Mouse (Mus musculus) gastrocnemius, postnatal 36 days (tissue): ENCODE results near the gene Ift80. TPM values are rescaled to one million over a fixed set of nuclear protein-coding genes. Genes with fewer than 3 reads are reported as not detected.

Source experiments
- microRNA-seq, 2 experiments: library from miRNA; unstranded; fragments of <30 nt; microRNA quantifications; one replicate each; pipeline ENCODE4 v1.2.0; 2021
- total RNA-seq, 2 experiments: library from RNA; stranded (reverse); gene quantifications; 2 replicates each; pipeline ENCODE4 v1.2.3; 2021

Ift80 gene
- total RNA-seq, 2 experiments from 2014 or later = 2.6 to 3.9 TPM

Small RNA genes lying within 50 kb of the gene (microRNA-seq; reads per million reads assigned to microRNA genes)
- gene Mir15b (460 to 1,040 reads per million in 2 experiments), gene Mir16-2 (311 to 317 reads per million in 2 experiments)

Other genes starting within 250 kb of the Ift80 start
- not detected for gene 1110032F04Rik, start 135.0 kb downstream of the Ift80 start, total RNA-seq
- 1 to 10 TPM; 7.6 to 9.0 TPM for gene Smc4, start 168 bp upstream of the Ift80 start, total RNA-seq
- gene Trim59, start 40.2 kb upstream of the Ift80 start, total RNA-seq = 1 to 10 TPM in 1 of 2 experiments, under 1 TPM in 1; 0.91 to 1.4 TPM
- 100 to 1,000 TPM; 103 to 111 TPM for gene Kpna4, start 122.5 kb upstream of the Ift80 start, total RNA-seq
- gene Arl14, start 217.8 kb upstream of the Ift80 start, total RNA-seq = not detected